Mouse (Mus musculus) kidney, adult 10 weeks (tissue): ENCODE measurements around the gene Eif1ax. TPM values are rescaled to one million over a fixed set of nuclear protein-coding genes. Genes with fewer than 3 reads are reported as not detected.

Source experiments
- polyA plus RNA-seq: library from polyadenylated mRNA; stranded (reverse); fragments of 350-450 nt; fragmentation: Illumina TruSeq; extraction: RNeasy Lipid Tissue Mini Kit (QIAGEN cat#74804); gene quantifications from one replicate; pipeline ENCODE4 v1.2.3, GENCODE M21; 2014; ENCODE audit warnings: low read depth, low replicate concordance

The Eif1ax gene
- 103 TPM for polyA plus RNA-seq

DNA sequence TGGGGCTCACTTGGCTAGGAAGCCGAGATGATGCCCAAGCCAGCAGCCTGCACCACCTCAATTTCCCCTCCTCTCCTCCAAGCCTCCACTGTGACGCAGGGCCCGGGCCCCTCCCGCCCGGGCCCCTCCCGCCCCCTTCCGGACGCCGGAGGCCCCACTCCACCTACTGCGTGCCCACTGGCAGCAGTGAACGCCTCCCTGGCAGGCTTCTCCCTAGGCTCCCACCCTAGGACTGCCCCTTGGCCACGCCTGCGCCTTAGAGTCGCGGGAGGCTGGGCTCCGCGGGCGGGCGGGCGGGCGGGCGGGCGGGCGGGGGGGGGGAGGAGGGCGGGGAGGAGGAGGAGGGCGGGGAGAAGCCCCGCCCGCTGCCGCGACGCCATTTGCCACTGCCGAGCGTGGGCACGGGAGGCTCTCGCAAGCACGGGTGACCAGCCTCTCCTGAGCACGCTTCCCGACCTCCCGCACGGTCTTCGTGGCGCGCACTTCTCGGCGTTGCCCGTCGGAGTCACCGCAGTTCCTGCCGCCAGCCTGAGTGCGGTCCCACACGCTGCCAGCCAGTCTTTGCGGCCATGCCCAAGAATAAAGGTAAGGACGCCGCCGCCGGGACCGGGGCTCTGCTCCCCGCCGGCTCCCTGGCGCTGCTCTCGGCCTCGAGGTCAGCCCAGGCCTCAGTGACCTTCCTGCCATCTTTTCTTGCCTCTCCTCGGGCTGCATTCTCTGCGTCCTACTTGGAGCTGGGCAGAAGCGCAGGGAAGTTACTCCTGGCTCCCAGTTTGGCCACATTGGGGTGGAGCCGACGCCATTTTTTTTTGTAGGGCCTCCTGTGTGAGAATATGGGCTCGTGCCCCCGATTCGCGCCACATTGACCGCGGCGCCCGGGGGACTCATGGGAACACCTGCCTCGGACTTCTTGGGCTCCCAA lies at the start of gene Eif1ax:
Gene Eif1ax (plus strand): TSS at position 348 of the 922 bp plus-strand sequence.

DNA sequence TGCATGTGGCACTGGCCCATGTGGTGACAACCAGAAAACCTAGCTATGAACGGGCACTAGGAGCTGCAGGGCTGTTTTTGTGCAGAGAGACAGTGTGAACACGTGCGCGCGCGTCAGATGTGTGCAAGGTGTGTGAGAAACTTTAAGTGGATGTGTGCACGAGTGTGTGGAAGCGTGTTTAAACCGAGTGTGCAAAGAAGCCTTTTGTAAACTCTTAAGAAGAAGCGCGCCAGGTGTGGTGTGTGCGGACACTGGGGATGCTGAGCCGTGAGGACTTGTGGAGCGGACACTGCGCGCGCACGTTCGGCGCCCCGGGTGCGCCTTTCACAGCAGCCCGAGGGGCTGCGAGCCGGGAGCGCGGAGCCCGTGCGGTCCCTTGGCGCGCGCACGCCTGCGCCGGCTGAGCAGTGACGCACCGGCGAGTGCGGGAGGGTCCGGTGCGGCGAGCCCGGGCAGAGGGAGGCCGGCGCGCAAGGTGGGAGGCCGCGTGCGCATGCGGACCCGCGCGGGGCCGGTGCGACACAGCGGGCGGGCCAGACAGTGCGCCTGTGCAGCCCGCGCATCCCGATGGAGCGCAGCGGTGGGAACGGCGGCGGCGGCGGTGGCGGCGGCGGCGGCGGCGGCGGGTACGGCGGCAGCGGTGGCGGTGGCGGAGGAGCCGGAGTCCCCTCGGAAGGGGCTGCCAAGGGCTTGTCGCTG lies 42.3 kb downstream of the Eif1ax start, which contains the start of gene Map7d2:
Gene Map7d2 (plus strand): TSS at position 443 of the 699 bp plus-strand sequence.

Other genes with a start within 250 kb of the Eif1ax start
- gene Rps6ka3, start 161.9 kb upstream of the Eif1ax start, polyA plus RNA-seq, result 109 TPM
- gene Map7d2, start 42.4 kb downstream of the Eif1ax start, polyA plus RNA-seq, result 0.24 TPM
- 25.1 TPM for gene Bclaf3, start 154.5 kb downstream of the Eif1ax start, polyA plus RNA-seq